Mouse (Mus musculus): ENCODE results near the gene Erf. TPM values are rescaled to one million over a fixed set of nuclear protein-coding genes. Genes with fewer than 3 reads are reported as not detected.

The Erf gene
- polyA plus RNA-seq (2015; fragmentation: Nextera tagmentation; extraction: Ambion mirVana) = 3.4 and 4.4 TPM in 2 replicates

- peaks cover 59% of the 10 kb centered on the region for H3K4me1 ChIP-seq (replicated peaks)
- ATAC-seq (ENCODE audit: low FRiP score, low read depth) = peak; percentile 67
Measured at GRCm38 (mm10) chr7:25250141-25250972, at the start of gene Erf. TSS of gene Erf (minus strand) at chr7:25250761.

GRCm38 (mm10) chr7:25297454-25298325 lies 47.1 kb upstream of the Erf start, which contains the start of gene Pafah1b3:
TSS of gene Pafah1b3 (minus strand) at chr7:25297986.
- peak within 1 kb of the TSS; percentile 91 for H3K4me3 ChIP-seq
- no peaks in the 10 kb centered on the region for H3K27me3 ChIP-seq
- H3K4me1 ChIP-seq (replicated peaks) = peaks cover 30% of the 10 kb centered on the region
- WGBS = under 1% methylated on average over 51 of the region's 52 CpGs
- H3K9me3 ChIP-seq = no peaks in the 10 kb centered on the region
- peak within 1 kb of the TSS; percentile 93 for H3K9ac ChIP-seq
- H3K36me3 ChIP-seq = peaks cover 29% of the 10 kb centered on the region
- H3K27ac ChIP-seq (replicated peaks) = peak within 1 kb of the TSS; percentile 99
- ATAC-seq (ENCODE audit: low FRiP score, low read depth) = peak; percentile 92
- peak within 1 kb of the TSS; percentile 69 for H3K4me2 ChIP-seq

More at GRCm38 (mm10) chr7:25250141-25250972, at the start of gene Erf:
- peak within 1 kb of the TSS; percentile 62 for H3K9ac ChIP-seq
- H3K36me3 ChIP-seq = no peaks in the 10 kb centered on the region
- peak within 1 kb of the TSS; percentile 99 for H3K4me2 ChIP-seq
- peak within 1 kb of the TSS; percentile 78 for H3K4me3 ChIP-seq
- WGBS = 0% methylated on average over 27 of the region's 81 CpGs
- H3K27ac ChIP-seq (replicated peaks) = peak within 1 kb of the TSS; percentile 84
- no peaks in the 10 kb centered on the region for H3K27me3 ChIP-seq
- no peaks in the 10 kb centered on the region for H3K9me3 ChIP-seq

GRCm38 (mm10) chr7:25296945-25297453 lies 46.4 kb upstream of the Erf start:
- no peak; the same call in 1 of the 2 replicates for ATAC-seq (ENCODE audit: low FRiP score, low read depth)
- under 1% methylated on average over 21 of the region's 21 CpGs for WGBS
- H3K27me3 ChIP-seq = no peaks in the 10 kb centered on the region
- H3K4me1 ChIP-seq (replicated peaks) = peaks cover 35% of the 10 kb centered on the region
- no peaks in the 10 kb centered on the region for H3K9me3 ChIP-seq
- H3K9ac ChIP-seq = peak overlapping the region; percentile 93
- peak overlapping the region; percentile 99 for H3K27ac ChIP-seq (replicated peaks)
- H3K36me3 ChIP-seq = peaks cover 36% of the 10 kb centered on the region
- H3K4me2 ChIP-seq = peak overlapping the region; percentile 69
- peak overlapping the region; percentile 91 for H3K4me3 ChIP-seq

- 0 out of 2 replicates have a peak overlapping the region, but pooled peaks have one; percentile 91 for H3K4me3 ChIP-seq
- no peaks in the 10 kb centered on the region for H3K9me3 ChIP-seq
- H3K27ac ChIP-seq (replicated peaks) = no peak overlapping the region
- H3K36me3 ChIP-seq = peaks cover 54% of the 10 kb centered on the region
- 86% methylated on average over 12 of the region's 12 CpGs for WGBS
- peaks cover 46% of the 10 kb centered on the region for H3K4me1 ChIP-seq (replicated peaks)
- H3K9ac ChIP-seq = 0 out of 2 replicates have a peak overlapping the region, but pooled peaks have one; percentile 2
- H3K4me2 ChIP-seq = peak overlapping the region; percentile 69
- ATAC-seq (ENCODE audit: low FRiP score, low read depth) = no peak
- H3K27me3 ChIP-seq = no peaks in the 10 kb centered on the region
Measured at GRCm38 (mm10) chr7:25294960-25295722, 44.6 kb upstream of the Erf start.

- no peak overlapping the region for H3K4me3 ChIP-seq
- no peak overlapping the region; the same call in 1 of the 2 replicates for H3K27ac ChIP-seq (replicated peaks)
- H3K9me3 ChIP-seq = no peaks in the 10 kb centered on the region
- no peak for ATAC-seq (ENCODE audit: low FRiP score, low read depth)
- H3K36me3 ChIP-seq = peaks cover 60% of the 10 kb centered on the region
- 91% methylated on average over 4 of the region's 4 CpGs for WGBS
- no peaks in the 10 kb centered on the region for H3K27me3 ChIP-seq
- no peak overlapping the region for H3K9ac ChIP-seq
- no peak overlapping the region for H3K4me2 ChIP-seq
- peaks cover 46% of the 10 kb centered on the region for H3K4me1 ChIP-seq (replicated peaks)
Measured at GRCm38 (mm10) chr7:25294495-25294894, 43.9 kb upstream of the Erf start.

- WGBS = 84% methylated on average over 10 of the region's 10 CpGs
- Histone ChIP-seq H3K27ac (replicated peaks) (0 out of 2 replicates have a peak overlapping the region, but pooled peaks have one; percentile 20), H3K4me2 (no peak overlapping the region), H3K4me1 (replicated peaks) (peaks cover 41% of the 10 kb centered on the region), H3K4me3 (no peak overlapping the region), H3K36me3 (peaks cover 72% of the 10 kb centered on the region), H3K9ac (no peak overlapping the region), H3K27me3 (no peaks in the 10 kb centered on the region), H3K9me3 (no peaks in the 10 kb centered on the region)
- ATAC-seq (ENCODE audit: low FRiP score, low read depth) = no peak
Measured at GRCm38 (mm10) chr7:25293191-25293739, 42.7 kb upstream of the Erf start.

- Histone ChIP-seq H3K9me3 (no peaks in the 10 kb centered on the region), H3K9ac (no peak overlapping the region), H3K4me3 (no peak overlapping the region), H3K27ac (replicated peaks) (0 out of 2 replicates have a peak overlapping the region, but pooled peaks have one; percentile 42), H3K4me1 (replicated peaks) (peaks cover 37% of the 10 kb centered on the region), H3K36me3 (peaks cover 84% of the 10 kb centered on the region), H3K4me2 (no peak overlapping the region), H3K27me3 (no peaks in the 10 kb centered on the region)
- ATAC-seq (ENCODE audit: low FRiP score, low read depth) = no peak
- 42% methylated on average over 7 of the region's 7 CpGs for WGBS
Measured at GRCm38 (mm10) chr7:25292107-25292506, 41.5 kb upstream of the Erf start.

- Histone ChIP-seq H3K9me3 (no peaks in the 10 kb centered on the region), H3K9ac (no peak overlapping the region), H3K4me2 (no peak overlapping the region), H3K27me3 (no peaks in the 10 kb centered on the region), H3K27ac (replicated peaks) (0 out of 2 replicates have a peak overlapping the region, but pooled peaks have one; percentile 42), H3K36me3 (peaks cover 96% of the 10 kb centered on the region), H3K4me3 (no peak overlapping the region), H3K4me1 (replicated peaks) (peaks cover 27% of the 10 kb centered on the region)
- WGBS = 85% methylated on average over 2 of the region's 2 CpGs
- no peak for ATAC-seq (ENCODE audit: low FRiP score, low read depth)
Measured at GRCm38 (mm10) chr7:25290911-25291310, 40.4 kb upstream of the Erf start.

- 95% methylated on average over 1 of the region's 1 CpGs for WGBS
- no peak for ATAC-seq (ENCODE audit: low FRiP score, low read depth)
- no peak overlapping the region for H3K9ac ChIP-seq
Measured at GRCm38 (mm10) chr7:25290463-25290862, 39.9 kb upstream of the Erf start.

GRCm38 (mm10) chr7:25289925-25290324 lies 39.4 kb upstream of the Erf start:
- Histone ChIP-seq H3K27me3 (no peaks in the 10 kb centered on the region), H3K9me3 (no peaks in the 10 kb centered on the region), H3K36me3 (peaks cover 96% of the 10 kb centered on the region), H3K4me1 (replicated peaks) (peaks cover 25% of the 10 kb centered on the region), H3K4me2 (no peak overlapping the region), H3K4me3 (no peak overlapping the region), H3K27ac (replicated peaks) (no peak overlapping the region), H3K9ac (no peak overlapping the region)
- ATAC-seq (ENCODE audit: low FRiP score, low read depth) = no peak
- WGBS = 94% methylated on average over 3 of the region's 3 CpGs

More at GRCm38 (mm10) chr7:25290463-25290862, 39.9 kb upstream of the Erf start:
- Histone ChIP-seq H3K36me3 (peaks cover 96% of the 10 kb centered on the region), H3K4me2 (no peak overlapping the region), H3K27me3 (no peaks in the 10 kb centered on the region), H3K27ac (replicated peaks) (no peak overlapping the region), H3K4me1 (replicated peaks) (peaks cover 25% of the 10 kb centered on the region), H3K4me3 (no peak overlapping the region), H3K9me3 (no peaks in the 10 kb centered on the region)

- no peak for ATAC-seq (ENCODE audit: low FRiP score, low read depth)
- Histone ChIP-seq H3K27me3 (no peaks in the 10 kb centered on the region), H3K9ac (no peak overlapping the region), H3K36me3 (peaks cover 86% of the 10 kb centered on the region), H3K9me3 (no peaks in the 10 kb centered on the region), H3K27ac (replicated peaks) (no peak overlapping the region), H3K4me3 (no peak overlapping the region), H3K4me1 (replicated peaks) (peaks cover 36% of the 10 kb centered on the region), H3K4me2 (no peak overlapping the region)
- 93% methylated on average over 3 of the region's 3 CpGs for WGBS
Measured at GRCm38 (mm10) chr7:25288721-25289120, 38.2 kb upstream of the Erf start.
